Mouse (Mus musculus) stomach, postnatal 0 days (tissue): Measurements from ENCODE around the gene Grip2.

Experiments used
- CTCF ChIP-seq: IDR thresholded peaks from 2 replicates; pipeline ENCODE4 v1.5.1; 2016; ENCODE audit warnings: antibody characterized with exemption, low read depth, mild to moderate bottlenecking, moderate library complexity
- EP300 ChIP-seq: optimal IDR thresholded peaks from 2 replicates; pipeline ENCODE3; 2016; ENCODE audit warnings: antibody characterized with exemption

GRCm38 (mm10) chr6:91762051-91762742 lies 64.9 kb downstream of the Grip2 start:
- TF ChIP-seq EP300: no peak
- TF ChIP-seq CTCF: peak; percentile 51; the same call in 1 of the 2 replicates
